Comparison of ENCODE assay signal across 27 mouse cellular contexts in the genomic region with DNA sequence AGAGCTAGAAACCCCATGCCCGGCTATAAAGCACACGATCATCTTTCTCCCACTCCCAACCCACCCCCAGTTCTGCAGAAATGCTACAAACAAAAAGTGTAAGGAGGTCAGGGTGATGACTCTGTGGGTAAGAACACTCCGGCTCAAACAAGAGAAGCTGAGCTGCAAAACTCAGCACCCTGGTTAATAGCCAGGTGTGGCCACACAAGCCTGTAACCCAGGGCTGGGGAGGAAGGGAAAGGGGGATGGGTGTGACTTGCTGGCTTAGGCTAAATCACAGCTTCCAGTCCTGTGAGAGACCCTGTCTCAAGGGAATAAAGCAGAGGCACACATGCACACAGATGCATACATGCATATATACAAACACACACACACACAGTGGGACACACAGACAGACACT.
DNase-seq lines count a peak whose midpoint lies in the region; ATAC-seq lines count a peak whose summit lies in the region.
"Had no signal": no experiment of that assay in that cellular context is flagged by ENCODE, and none has a peak within 500 bp of the region (broad histone marks: within the 10 kb centered on the region; RNA-seq: fewer than 3 reads in every experiment).

No protein-coding gene starts in this region.

- no peaks in the 10 kb centered on the region for H3K27me3 ChIP-seq in kidney, embryonic 16.5 days (ENCODE audit: insufficient read depth, low read length)
- H3K27me3 ChIP-seq in embryonic facial prominence, embryonic 14.5 days (replicated peaks; ENCODE audit: control insufficient read depth, insufficient read depth, low read length) = no peaks in the 10 kb centered on the region
- H3K27me3 ChIP-seq: forebrain, embryonic 12.5 days; heart, embryonic 15.5 days; hindbrain, embryonic 13.5 days; midbrain, embryonic 13.5 days; Patski had no signal

- no peaks in the 10 kb centered on the region for H3K9me3 ChIP-seq in kidney, embryonic 16.5 days (ENCODE audit: low read length)
- no peaks in the 10 kb centered on the region for H3K9me3 ChIP-seq in embryonic facial prominence, embryonic 14.5 days (ENCODE audit: control insufficient read depth, low read length)
- H3K9me3 ChIP-seq: forebrain, embryonic 12.5 days; G1E; heart, embryonic 10.5 days; heart, embryonic 15.5 days; hindbrain, embryonic 13.5 days; liver, embryonic 12.5 days; megakaryocyte, embryonic 14.5 days had no signal

- H3K4me3 ChIP-seq in kidney, embryonic 16.5 days (ENCODE audit: low read length) = no peak overlapping the region
- H3K4me3 ChIP-seq in embryonic facial prominence, embryonic 14.5 days (ENCODE audit: low read depth, low read length) = no peak overlapping the region
- H3K4me3 ChIP-seq: erythroblast, embryonic 14.5 days; forebrain, embryonic 12.5 days; heart, embryonic 10.5 days; heart, embryonic 15.5 days; hindbrain, embryonic 13.5 days; liver, embryonic 12.5 days; megakaryocyte, embryonic 14.5 days; midbrain, embryonic 13.5 days had no signal

- H3K36me3 ChIP-seq in kidney, embryonic 16.5 days (ENCODE audit: insufficient read depth, low read length) = no peaks in the 10 kb centered on the region
- no peaks in the 10 kb centered on the region for H3K36me3 ChIP-seq in embryonic facial prominence, embryonic 14.5 days (ENCODE audit: control insufficient read depth, insufficient read depth, low read length)
- H3K36me3 ChIP-seq: forebrain, embryonic 12.5 days; G1E; heart, embryonic 10.5 days; heart, embryonic 15.5 days; hindbrain, embryonic 13.5 days; liver, embryonic 12.5 days; midbrain, embryonic 13.5 days had no signal

- H3K9ac ChIP-seq in kidney, embryonic 16.5 days (replicated peaks; ENCODE audit: low read length) = no peak overlapping the region
- no peak overlapping the region for H3K9ac ChIP-seq in embryonic facial prominence, embryonic 14.5 days (ENCODE audit: low read depth, low read length)
- H3K9ac ChIP-seq: forebrain, embryonic 12.5 days; heart, embryonic 15.5 days; hindbrain, embryonic 13.5 days; liver, embryonic 12.5 days; liver, postnatal 0 days; midbrain, embryonic 13.5 days had no signal

- WGBS in kidney, embryonic 16.5 days = 39% methylated on average over 3 of the region's 3 CpGs
- WGBS in embryonic facial prominence, embryonic 14.5 days = 36% methylated on average over 3 of the region's 3 CpGs

- no peak for DNase-seq in kidney, postnatal 10 days
- DNase-seq in ES-CJ7 (ENCODE audit: low read depth, low spot score) (peak; percentile 67), R1 (ENCODE audit: low read depth, low spot score) (peak; percentile 64)
- no peak for DNase-seq in embryonic facial prominence, embryonic 14.5 days (ENCODE audit: low spot score)
- DNase-seq: B cell, adult 2 months; cerebellum, adult 2 months; cerebellum, postnatal 14 days; gastrocnemius, postnatal 25 days; heart, adult 11 months; kidney, postnatal 25 days; liver, postnatal 0 days; lung, postnatal 4 days; right cerebral cortex, postnatal 14 days; thymus, postnatal 4 days had no signal

- 0 out of 2 replicates have a peak, but pooled peaks have one; percentile 24 for ATAC-seq in kidney, embryonic 16.5 days (ENCODE audit: low FRiP score, low TSS enrichment)
- peak; percentile 26; the same call in 1 of the 2 replicates for ATAC-seq in embryonic facial prominence, embryonic 14.5 days (ENCODE audit: low read depth)
- ATAC-seq in erythroblast, adult 5-6 weeks (replicated peaks; ENCODE audit: low FRiP score, poor library complexity, severe bottlenecking) = no peak
- ATAC-seq: intestine, embryonic 16.5 days; liver, embryonic 12.5 days; liver, postnatal 0 days; midbrain, embryonic 13.5 days; Patski had no signal

- peaks cover 21% of the 10 kb centered on the region for H3K4me1 ChIP-seq in kidney, embryonic 16.5 days (ENCODE audit: insufficient read depth, low read length)
- peaks cover 25% of the 10 kb centered on the region for H3K4me1 ChIP-seq in embryonic facial prominence, embryonic 14.5 days (ENCODE audit: control insufficient read depth, insufficient read depth, low read length)

- H3K4me2 ChIP-seq in kidney, embryonic 16.5 days (replicated peaks; ENCODE audit: low read depth, low read length) = no peak overlapping the region
- no peak overlapping the region for H3K4me2 ChIP-seq in embryonic facial prominence, embryonic 14.5 days (ENCODE audit: low read depth, low read length)
- H3K4me2 ChIP-seq: forebrain, embryonic 12.5 days; heart, embryonic 15.5 days; hindbrain, embryonic 13.5 days; liver, embryonic 12.5 days; midbrain, embryonic 13.5 days had no signal

- no peak overlapping the region for H3K27ac ChIP-seq in kidney, embryonic 16.5 days (ENCODE audit: low read length)
- no peak overlapping the region for H3K27ac ChIP-seq in embryonic facial prominence, embryonic 14.5 days (replicated peaks; ENCODE audit: low read depth, low read length)
- H3K27ac ChIP-seq: forebrain, embryonic 12.5 days; heart, embryonic 10.5 days; heart, embryonic 15.5 days; hindbrain, embryonic 13.5 days; liver, embryonic 12.5 days; midbrain, embryonic 13.5 days had no signal

Comparison
In these comparisons a context has a peak if more than half of its experiments do, and no peak if none do; other contexts are left out.
1. DNase-seq: peak in ES-CJ7 (single experiment) and R1 (single experiment); none in kidney, postnatal 10 days (single experiment) and embryonic facial prominence, embryonic 14.5 days (single experiment).